Mouse (Mus musculus): ENCODE data around the gene Cep41. TPM values are rescaled to one million over a fixed set of nuclear protein-coding genes. Genes with fewer than 3 reads are reported as not detected.

Gene Cep41
- polyA plus RNA-seq, 1 experiment: 2.9 TPM

- H3K36me3 ChIP-seq (ENCODE audit: control insufficient read depth, insufficient read depth, low read length): no peaks in the 10 kb centered on the region
- peak overlapping the region; percentile 31 for H3K4me3 ChIP-seq (ENCODE audit: extremely low read depth, insufficient read depth, insufficient read length)
- no peak overlapping the region for H3K27ac ChIP-seq (ENCODE audit: insufficient read depth, low read length)
- 49% methylated on average over 15 of the region's 15 CpGs for WGBS
- TF ChIP-seq POLR2A (IDR thresholded peaks at IDR 0.05; ENCODE audit: low read depth, low read length) (no peak), CTCF (IDR thresholded peaks at IDR 0.05; ENCODE audit: extremely low read depth, insufficient read depth, insufficient read length, insufficient replicate concordance) (no peak)
- peaks cover 2% of the 10 kb centered on the region; the same call in 1 of the 2 replicates for H3K4me1 ChIP-seq (ENCODE audit: control insufficient read depth, insufficient read depth, insufficient read length)
- peaks cover 4% of the 10 kb centered on the region; the same call in 1 of the 2 replicates for H3K27me3 ChIP-seq (ENCODE audit: control insufficient read depth, insufficient read depth, low read length)
- no peak for DNase-seq (ENCODE audit: low read depth in 1 of 2, low spot score in 2 of 2)
Observed at GRCm38 (mm10) chr6:30735728-30736371, 42.3 kb upstream of the Cep41 start.

GRCm38 (mm10) chr6:30734988-30735727, 41.6 kb upstream of the Cep41 start:
- no peak for DNase-seq (ENCODE audit: low read depth in 1 of 2, low spot score in 2 of 2)
- WGBS: 45% methylated on average over 22 of the region's 22 CpGs
- Histone ChIP-seq H3K4me1 (ENCODE audit: control insufficient read depth, insufficient read depth, insufficient read length) (peaks cover 2% of the 10 kb centered on the region; the same call in 1 of the 2 replicates), H3K36me3 (ENCODE audit: control insufficient read depth, insufficient read depth, low read length) (no peaks in the 10 kb centered on the region), H3K27ac (ENCODE audit: insufficient read depth, low read length) (no peak overlapping the region), H3K27me3 (ENCODE audit: control insufficient read depth, insufficient read depth, low read length) (peaks cover 4% of the 10 kb centered on the region; the same call in 1 of the 2 replicates), H3K4me3 (ENCODE audit: extremely low read depth, insufficient read depth, insufficient read length) (no peak overlapping the region; the same call in 1 of the 2 replicates)
- no peak for TF ChIP-seq POLR2A (IDR thresholded peaks at IDR 0.05; ENCODE audit: low read depth, low read length)
- no peak for TF ChIP-seq CTCF (IDR thresholded peaks at IDR 0.05; ENCODE audit: extremely low read depth, insufficient read depth, insufficient read length, insufficient replicate concordance)

GRCm38 (mm10) chr6:30734465-30734864, 40.9 kb upstream of the Cep41 start:
- no peak for DNase-seq (ENCODE audit: low read depth in 1 of 2, low spot score in 2 of 2)
- Histone ChIP-seq H3K4me3 (ENCODE audit: extremely low read depth, insufficient read depth, insufficient read length) (no peak overlapping the region), H3K4me1 (ENCODE audit: control insufficient read depth, insufficient read depth, insufficient read length) (peaks cover 2% of the 10 kb centered on the region; the same call in 1 of the 2 replicates), H3K27me3 (ENCODE audit: control insufficient read depth, insufficient read depth, low read length) (peaks cover 4% of the 10 kb centered on the region; the same call in 1 of the 2 replicates), H3K27ac (ENCODE audit: insufficient read depth, low read length) (no peak overlapping the region), H3K36me3 (ENCODE audit: control insufficient read depth, insufficient read depth, low read length) (no peaks in the 10 kb centered on the region)
- WGBS: 71% methylated on average over 6 of the region's 6 CpGs
- TF ChIP-seq POLR2A (IDR thresholded peaks at IDR 0.05; ENCODE audit: low read depth, low read length) (no peak), CTCF (IDR thresholded peaks at IDR 0.05; ENCODE audit: extremely low read depth, insufficient read depth, insufficient read length, insufficient replicate concordance) (no peak)

- Histone ChIP-seq H3K27me3 (ENCODE audit: control insufficient read depth, insufficient read depth, low read length) (no peaks in the 10 kb centered on the region; the same call in 1 of the 2 replicates), H3K36me3 (ENCODE audit: control insufficient read depth, insufficient read depth, low read length) (no peaks in the 10 kb centered on the region), H3K4me3 (ENCODE audit: extremely low read depth, insufficient read depth, insufficient read length) (no peak overlapping the region), H3K27ac (ENCODE audit: insufficient read depth, low read length) (no peak overlapping the region), H3K4me1 (ENCODE audit: control insufficient read depth, insufficient read depth, insufficient read length) (no peaks in the 10 kb centered on the region)
- TF ChIP-seq CTCF (IDR thresholded peaks at IDR 0.05; ENCODE audit: extremely low read depth, insufficient read depth, insufficient read length, insufficient replicate concordance) (no peak), POLR2A (IDR thresholded peaks at IDR 0.05; ENCODE audit: low read depth, low read length) (no peak)
- 74% methylated on average over 18 of the region's 18 CpGs for WGBS
- no peak for DNase-seq (ENCODE audit: low read depth in 1 of 2, low spot score in 2 of 2)
Observed at GRCm38 (mm10) chr6:30732571-30733130, 39.1 kb upstream of the Cep41 start.

GRCm38 (mm10) chr6:30730301-30730971, 36.9 kb upstream of the Cep41 start:
- Histone ChIP-seq H3K27me3 (ENCODE audit: control insufficient read depth, insufficient read depth, low read length) (no peaks in the 10 kb centered on the region), H3K27ac (ENCODE audit: insufficient read depth, low read length) (no peak overlapping the region), H3K36me3 (ENCODE audit: control insufficient read depth, insufficient read depth, low read length) (no peaks in the 10 kb centered on the region), H3K4me1 (ENCODE audit: control insufficient read depth, insufficient read depth, insufficient read length) (no peaks in the 10 kb centered on the region), H3K4me3 (ENCODE audit: extremely low read depth, insufficient read depth, insufficient read length) (no peak overlapping the region)
- no peak for TF ChIP-seq POLR2A (IDR thresholded peaks at IDR 0.05; ENCODE audit: low read depth, low read length)
- TF ChIP-seq CTCF (IDR thresholded peaks at IDR 0.05; ENCODE audit: extremely low read depth, insufficient read depth, insufficient read length, insufficient replicate concordance): no peak
- DNase-seq (ENCODE audit: low read depth in 1 of 2, low spot score in 2 of 2): no peak
- 81% methylated on average over 12 of the region's 12 CpGs for WGBS

GRCm38 (mm10) chr6:30723331-30723730, 29.8 kb upstream of the Cep41 start, which contains the start of gene Mest:
Gene Mest, plus strand, starts transcription at chr6:30723547.
- no peak for TF ChIP-seq POLR2A (IDR thresholded peaks at IDR 0.05; ENCODE audit: low read depth, low read length)
- TF ChIP-seq CTCF (IDR thresholded peaks at IDR 0.05; ENCODE audit: extremely low read depth, insufficient read depth, insufficient read length, insufficient replicate concordance): no peak
- Histone ChIP-seq H3K27ac (ENCODE audit: insufficient read depth, low read length) (no peak within 1 kb of the TSS), H3K4me1 (ENCODE audit: control insufficient read depth, insufficient read depth, insufficient read length) (no peaks in the 10 kb centered on the region), H3K36me3 (ENCODE audit: control insufficient read depth, insufficient read depth, low read length) (no peaks in the 10 kb centered on the region), H3K27me3 (ENCODE audit: control insufficient read depth, insufficient read depth, low read length) (no peaks in the 10 kb centered on the region), H3K4me3 (ENCODE audit: extremely low read depth, insufficient read depth, insufficient read length) (no peak within 1 kb of the TSS)
- WGBS: 83% methylated on average over 7 of the region's 7 CpGs
- DNase-seq (ENCODE audit: low read depth in 1 of 2, low spot score in 2 of 2): no peak
